Mouse (Mus musculus): ENCODE measurements around the gene Flad1. TPM values are rescaled to one million over a fixed set of nuclear protein-coding genes. Genes with fewer than 3 reads are reported as not detected.
A peak's percentile ranks its signal among the peaks of the same experiment; 100 is the strongest.

Flad1 gene
- polyA plus RNA-seq, 1 experiment, result 67.6 TPM

DNA sequence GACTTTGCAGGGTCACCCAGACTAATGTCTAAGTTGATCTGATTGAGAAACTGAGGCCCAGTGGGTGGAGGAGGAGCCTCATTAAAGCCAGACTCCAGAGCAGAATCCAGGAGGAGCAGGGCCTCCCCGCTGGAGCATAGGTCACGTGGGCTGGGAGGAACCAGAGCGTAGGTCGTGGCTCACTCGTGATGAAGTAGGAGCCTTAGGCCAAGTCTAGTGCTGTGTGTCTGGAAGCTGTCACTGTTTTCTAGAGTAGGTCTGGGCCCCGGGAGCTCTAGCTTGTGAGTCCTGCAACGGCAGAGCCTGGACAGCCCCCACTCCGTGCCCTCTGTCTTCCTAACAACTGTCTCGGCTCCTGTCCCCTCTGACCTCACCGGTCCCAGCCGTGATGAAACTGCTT is 44.3 kb downstream of the Flad1 start:
- Histone ChIP-seq H3K36me3 (ENCODE audit: control insufficient read depth, insufficient read depth, low read length) (no peaks in the 10 kb centered on the region), H3K27me3 (ENCODE audit: control insufficient read depth, insufficient read depth, low read length) (no peaks in the 10 kb centered on the region), H3K4me3 (ENCODE audit: control insufficient read depth, low read depth, low read length) (peak overlapping the region; percentile 74), H3K27ac (ENCODE audit: control insufficient read depth, insufficient read depth, low read depth, low read length) (no peak overlapping the region), H3K4me1 (ENCODE audit: control insufficient read depth, insufficient read depth, low read length) (peaks cover 5% of the 10 kb centered on the region)
- TF ChIP-seq CTCF (IDR thresholded peaks at IDR 0.05; ENCODE audit: control insufficient read depth, insufficient read depth, insufficient replicate concordance, low read depth, low read length), result no peak
- no peak for TF ChIP-seq POLR2A (IDR thresholded peaks at IDR 0.05; ENCODE audit: control insufficient read depth, low read depth, low read length)

DNA sequence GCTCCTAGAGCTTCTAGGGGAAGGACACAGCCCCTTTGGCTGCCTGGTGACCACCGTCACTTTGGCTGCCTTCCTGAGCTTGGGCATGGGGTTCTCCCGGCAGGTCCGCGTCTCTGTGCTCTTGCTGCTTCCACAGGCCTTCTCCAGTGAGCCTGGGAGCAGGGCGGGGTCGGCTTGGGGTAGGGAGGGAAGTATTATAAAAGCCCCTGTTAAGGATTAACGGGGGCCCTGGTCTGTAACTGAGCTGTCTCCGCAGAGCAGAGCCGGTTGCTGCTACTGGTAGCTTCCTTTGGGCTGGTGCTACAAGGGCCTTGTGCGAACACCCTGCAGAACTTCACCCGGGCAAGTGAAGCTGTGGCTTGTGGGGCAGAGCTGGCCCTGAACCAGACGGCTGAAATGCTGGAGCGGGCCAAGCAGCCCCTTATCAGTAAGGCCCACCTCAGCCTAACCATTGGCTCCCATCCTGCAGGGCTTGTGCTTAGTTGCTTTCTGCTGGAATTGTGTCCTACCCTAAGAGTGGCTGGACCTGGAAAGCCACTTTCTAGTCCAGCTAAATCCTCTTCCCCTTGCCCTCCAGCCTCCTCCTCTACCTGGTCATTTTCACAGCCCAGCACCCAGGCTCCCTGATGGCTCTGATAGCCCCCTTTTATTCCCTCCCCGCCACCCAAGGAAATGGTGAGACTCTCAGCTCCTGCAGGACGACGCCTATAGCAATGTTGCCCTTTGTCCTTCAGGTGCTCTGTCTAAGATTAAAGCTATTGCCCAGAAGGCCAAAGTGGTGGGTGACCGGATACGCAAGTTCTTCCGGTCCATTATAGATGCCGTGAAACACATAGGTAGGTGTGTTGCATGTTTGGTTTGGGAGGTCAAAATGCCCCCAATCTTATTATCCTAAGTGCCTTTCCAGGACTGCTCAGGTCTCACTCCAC is 45.9 kb downstream of the Flad1 start:
- Histone ChIP-seq H3K27me3 (ENCODE audit: control insufficient read depth, insufficient read depth, low read length) (no peaks in the 10 kb centered on the region), H3K4me3 (ENCODE audit: control insufficient read depth, low read depth, low read length) (peak overlapping the region; percentile 74), H3K27ac (ENCODE audit: control insufficient read depth, insufficient read depth, low read depth, low read length) (no peak overlapping the region), H3K36me3 (ENCODE audit: control insufficient read depth, insufficient read depth, low read length) (no peaks in the 10 kb centered on the region), H3K4me1 (ENCODE audit: control insufficient read depth, insufficient read depth, low read length) (peaks cover 5% of the 10 kb centered on the region)
- TF ChIP-seq POLR2A (IDR thresholded peaks at IDR 0.05; ENCODE audit: control insufficient read depth, low read depth, low read length) (no peak), CTCF (IDR thresholded peaks at IDR 0.05; ENCODE audit: control insufficient read depth, insufficient read depth, insufficient replicate concordance, low read depth, low read length) (no peak)

DNA sequence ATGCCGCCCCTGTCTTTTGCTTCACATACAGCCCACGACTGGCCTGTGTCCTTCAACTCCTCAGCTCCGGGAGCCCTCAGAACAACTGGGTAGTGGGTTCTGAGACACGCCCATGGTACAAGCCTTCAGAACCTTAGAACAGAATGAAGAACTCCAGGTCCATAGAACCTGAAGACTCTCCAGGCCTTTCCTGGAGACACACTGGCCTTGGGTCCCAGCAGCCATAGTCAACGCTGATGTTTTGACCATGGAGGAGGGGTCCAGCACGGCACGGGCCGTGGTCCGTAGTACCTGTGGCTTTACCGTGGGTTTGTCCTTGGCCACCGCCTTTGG is 46.6 kb downstream of the Flad1 start, which contains the start of gene Dcst1:
Gene Dcst1, minus strand, starts transcription at position 101 of the 333 bp plus-strand sequence.
- Histone ChIP-seq H3K27ac (ENCODE audit: control insufficient read depth, insufficient read depth, low read depth, low read length) (no peak within 1 kb of the TSS), H3K4me1 (ENCODE audit: control insufficient read depth, insufficient read depth, low read length) (peaks cover 5% of the 10 kb centered on the region), H3K4me3 (ENCODE audit: control insufficient read depth, low read depth, low read length) (peak within 1 kb of the TSS; percentile 74), H3K27me3 (ENCODE audit: control insufficient read depth, insufficient read depth, low read length) (no peaks in the 10 kb centered on the region), H3K36me3 (ENCODE audit: control insufficient read depth, insufficient read depth, low read length) (no peaks in the 10 kb centered on the region)
- no peak for TF ChIP-seq CTCF (IDR thresholded peaks at IDR 0.05; ENCODE audit: control insufficient read depth, insufficient read depth, insufficient replicate concordance, low read depth, low read length)
- TF ChIP-seq POLR2A (IDR thresholded peaks at IDR 0.05; ENCODE audit: control insufficient read depth, low read depth, low read length), result peak; percentile 40; the same call in 1 of the 2 replicates

DNA sequence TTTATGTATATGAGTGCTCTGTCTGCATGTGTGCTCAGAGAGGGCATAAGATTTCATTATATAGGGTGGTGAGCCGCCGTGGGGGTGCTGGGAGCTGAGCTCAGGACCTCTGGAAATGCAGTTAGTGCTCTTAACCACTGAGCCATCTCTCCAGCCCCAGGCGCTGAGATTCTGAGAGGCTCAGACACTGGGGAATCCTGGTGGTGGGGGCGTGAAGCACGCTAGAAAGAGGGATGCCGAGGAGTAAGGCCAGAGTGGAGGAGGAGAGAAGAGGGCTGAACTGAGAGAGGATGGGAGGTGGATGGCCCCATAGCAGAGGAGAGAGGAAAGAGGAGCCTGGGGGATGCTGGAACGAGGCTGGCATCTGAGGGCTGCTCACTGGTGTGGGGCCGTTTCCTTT is 47.0 kb downstream of the Flad1 start:
- Histone ChIP-seq H3K36me3 (ENCODE audit: control insufficient read depth, insufficient read depth, low read length) (no peaks in the 10 kb centered on the region), H3K4me3 (ENCODE audit: control insufficient read depth, low read depth, low read length) (peak overlapping the region; percentile 72), H3K27me3 (ENCODE audit: control insufficient read depth, insufficient read depth, low read length) (no peaks in the 10 kb centered on the region), H3K4me1 (ENCODE audit: control insufficient read depth, insufficient read depth, low read length) (peaks cover 5% of the 10 kb centered on the region), H3K27ac (ENCODE audit: control insufficient read depth, insufficient read depth, low read depth, low read length) (no peak overlapping the region)
- TF ChIP-seq POLR2A (IDR thresholded peaks at IDR 0.05; ENCODE audit: control insufficient read depth, low read depth, low read length) (no peak), CTCF (IDR thresholded peaks at IDR 0.05; ENCODE audit: control insufficient read depth, insufficient read depth, insufficient replicate concordance, low read depth, low read length) (no peak)

DNA sequence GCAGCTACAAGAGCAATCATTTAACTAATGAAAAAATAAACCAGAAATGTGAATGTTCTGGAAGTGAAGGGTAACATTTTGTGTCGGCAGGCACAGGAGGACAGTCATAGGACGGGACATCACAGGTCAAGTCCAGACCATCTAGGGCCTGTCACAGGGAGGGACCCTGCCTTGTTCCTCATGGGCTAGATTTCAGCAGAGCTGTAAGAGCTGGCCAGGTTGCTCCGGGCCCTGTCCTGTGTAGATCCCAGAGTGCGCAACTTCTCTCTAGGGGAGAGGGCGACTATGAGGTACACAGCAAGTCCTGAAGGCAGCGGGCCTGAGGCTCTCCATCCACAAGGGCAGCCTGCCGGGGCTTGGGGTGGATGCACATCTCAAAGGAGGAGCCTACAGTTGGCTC is 50.0 kb downstream of the Flad1 start, which contains the start of gene Dcst2:
Gene Dcst2, plus strand, starts transcription at position 301 of the 400 bp plus-strand sequence.
- no peak within 1 kb of the TSS for H3K27ac ChIP-seq (ENCODE audit: control insufficient read depth, insufficient read depth, low read depth, low read length)
- TF ChIP-seq CTCF (IDR thresholded peaks at IDR 0.05; ENCODE audit: control insufficient read depth, insufficient read depth, insufficient replicate concordance, low read depth, low read length) (no peak), POLR2A (IDR thresholded peaks at IDR 0.05; ENCODE audit: control insufficient read depth, low read depth, low read length) (no peak)
- no peaks in the 10 kb centered on the region for H3K27me3 ChIP-seq (ENCODE audit: control insufficient read depth, insufficient read depth, low read length)
- H3K36me3 ChIP-seq (ENCODE audit: control insufficient read depth, insufficient read depth, low read length), result no peaks in the 10 kb centered on the region
- H3K4me1 ChIP-seq (ENCODE audit: control insufficient read depth, insufficient read depth, low read length), result peaks cover 2% of the 10 kb centered on the region
- no peak within 1 kb of the TSS; the same call in 1 of the 2 replicates for H3K4me3 ChIP-seq (ENCODE audit: control insufficient read depth, low read depth, low read length)

DNA sequence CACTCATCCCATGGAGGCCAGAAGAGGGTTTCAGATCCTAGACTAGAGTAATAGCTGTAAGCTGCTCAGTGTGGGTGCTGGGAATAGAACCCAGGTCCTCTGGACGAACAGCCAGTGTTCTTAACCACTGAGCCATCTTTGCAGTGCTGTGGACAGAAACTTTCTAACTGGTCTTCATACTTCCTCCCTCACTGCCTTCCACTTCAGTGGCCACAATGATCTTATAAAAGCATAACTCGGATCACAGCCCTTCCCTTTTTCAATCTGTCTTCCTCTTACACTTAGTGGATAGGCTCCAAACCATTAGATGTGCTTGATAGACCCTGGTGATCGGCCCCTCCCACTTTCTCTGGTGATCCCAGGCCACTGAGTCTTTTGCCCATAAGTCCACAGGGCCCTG is 51.4 kb downstream of the Flad1 start:
- TF ChIP-seq POLR2A (IDR thresholded peaks at IDR 0.05; ENCODE audit: control insufficient read depth, low read depth, low read length) (no peak), CTCF (IDR thresholded peaks at IDR 0.05; ENCODE audit: control insufficient read depth, insufficient read depth, insufficient replicate concordance, low read depth, low read length) (no peak)
- peaks cover under 1% of the 10 kb centered on the region for H3K4me1 ChIP-seq (ENCODE audit: control insufficient read depth, insufficient read depth, low read length)
- no peak overlapping the region for H3K4me3 ChIP-seq (ENCODE audit: control insufficient read depth, low read depth, low read length)
- H3K27ac ChIP-seq (ENCODE audit: control insufficient read depth, insufficient read depth, low read depth, low read length), result no peak overlapping the region
- H3K27me3 ChIP-seq (ENCODE audit: control insufficient read depth, insufficient read depth, low read length), result no peaks in the 10 kb centered on the region
- H3K36me3 ChIP-seq (ENCODE audit: control insufficient read depth, insufficient read depth, low read length), result no peaks in the 10 kb centered on the region

DNA sequence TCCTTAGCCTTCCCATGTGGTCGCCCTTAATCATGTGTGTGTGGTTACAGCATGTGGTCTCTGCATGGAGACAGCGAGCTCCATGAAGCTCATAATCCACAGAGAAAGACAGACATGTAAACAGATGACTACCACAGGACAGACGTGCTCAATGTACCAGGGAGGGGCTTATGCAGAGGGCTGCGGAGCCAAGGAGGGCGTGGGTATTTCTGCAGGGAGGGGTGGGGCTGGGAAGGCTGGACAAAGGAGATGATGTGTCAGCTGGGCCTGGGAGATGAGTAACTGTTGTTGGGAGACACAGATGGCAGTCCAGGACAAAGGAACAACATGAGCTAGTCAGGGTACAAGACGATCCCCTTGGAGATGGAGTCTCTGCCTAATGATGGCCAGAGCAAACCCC is 52.0 kb downstream of the Flad1 start:
- Histone ChIP-seq H3K27me3 (ENCODE audit: control insufficient read depth, insufficient read depth, low read length) (no peaks in the 10 kb centered on the region), H3K36me3 (ENCODE audit: control insufficient read depth, insufficient read depth, low read length) (no peaks in the 10 kb centered on the region), H3K27ac (ENCODE audit: control insufficient read depth, insufficient read depth, low read depth, low read length) (no peak overlapping the region), H3K4me3 (ENCODE audit: control insufficient read depth, low read depth, low read length) (no peak overlapping the region), H3K4me1 (ENCODE audit: control insufficient read depth, insufficient read depth, low read length) (no peaks in the 10 kb centered on the region; the same call in 1 of the 2 replicates)
- TF ChIP-seq POLR2A (IDR thresholded peaks at IDR 0.05; ENCODE audit: control insufficient read depth, low read depth, low read length) (no peak), CTCF (IDR thresholded peaks at IDR 0.05; ENCODE audit: control insufficient read depth, insufficient read depth, insufficient replicate concordance, low read depth, low read length) (no peak)
